Mouse (Mus musculus) midbrain, postnatal 0 days (tissue): ENCODE results near the gene Slc9b1. TPM values are rescaled to one million over a fixed set of nuclear protein-coding genes. Genes with fewer than 3 reads are reported as not detected.

Experiments
- ATAC-seq: fragments of 200-750 bp; cut with Nextera tagmentation; 2 replicates; pipeline ENCODE4 v1.8.0; 2017; ENCODE audit warnings: moderate number of reproducible peaks, mild to moderate bottlenecking, moderate TSS enrichment, moderate library complexity; ENCODE audit not compliant: low FRiP score
- DNase-seq: peaks from one replicate; pipeline ENCODE4 v3.0.0-alpha.2; 2015; ENCODE audit warnings: low spot score
- H3K27ac ChIP-seq: fragments of 300-500 bp; sonication (generic); 2 replicates; pipeline ENCODE4 v1.5.1; 2014; ENCODE audit warnings: low read depth, mild to moderate bottlenecking, low read length, mixed read lengths
- H3K27me3 ChIP-seq: fragments of 300-500 bp; sonication (generic); 2 replicates; pipeline ENCODE4 v1.6.1; 2014; ENCODE audit warnings: low read length, control low read depth, mixed read lengths; ENCODE audit not compliant: insufficient read depth
- H3K36me3 ChIP-seq: fragments of 300-500 bp; sonication (generic); 2 replicates; pipeline ENCODE4 v1.6.1; 2014; ENCODE audit warnings: low read length, control low read depth, mixed read lengths; ENCODE audit not compliant: insufficient read depth
- H3K4me1 ChIP-seq: fragments of 300-500 bp; sonication (generic); 2 replicates; pipeline ENCODE4 v1.6.1; 2014; ENCODE audit warnings: mild to moderate bottlenecking, control low read depth, antibody characterized with exemption, low read length, mixed read lengths; ENCODE audit not compliant: insufficient read depth
- H3K4me2 ChIP-seq: fragments of 300-500 bp; sonication (generic); 2 replicates; pipeline ENCODE4 v1.6.1; 2014; ENCODE audit warnings: low read depth, mild to moderate bottlenecking, low read length, mixed read lengths; ENCODE audit not compliant: poor library complexity, severe bottlenecking
- H3K4me3 ChIP-seq: fragments of 300-500 bp; sonication (generic); 2 replicates; pipeline ENCODE4 v1.5.1; 2014; ENCODE audit warnings: low read depth, mild to moderate bottlenecking, low read length, moderate library complexity
- H3K9ac ChIP-seq: fragments of 300-500 bp; sonication (generic); replicated peaks from 2 replicates; pipeline ENCODE4 v1.6.1; 2014; ENCODE audit warnings: mild to moderate bottlenecking, low read length, moderate library complexity, mixed read lengths; ENCODE audit not compliant: poor library complexity, severe bottlenecking
- H3K9me3 ChIP-seq: fragments of 300-500 bp; sonication (generic); 2 replicates; pipeline ENCODE4 v1.6.1; 2016; ENCODE audit warnings: low read length, control low read depth
- CTCF ChIP-seq: IDR thresholded peaks from 2 replicates; pipeline ENCODE4 v1.5.1; 2016; ENCODE audit warnings: antibody characterized with exemption, mild to moderate bottlenecking
- WGBS: fragments of 180-500 bp; shearing (Covaris S2); extraction: QIAGEN DNeasy Blood & Tissue Kit; methylation state at CpG from one replicate; pipeline ENCODE4 v1.1.7; 2014; 5-methylcytosine and 5-hydroxymethylcytosine counted together
- polyA plus RNA-seq: library from polyadenylated mRNA; unstranded; fragments of >200 nt; fragmentation: Nextera tagmentation; extraction: Ambion mirVana; gene quantifications from 2 replicates; pipeline ENCODE4 v1.2.1, GENCODE M21; 2015
- total RNA-seq: library from RNA; depleted of rRNA; stranded (reverse); fragments of >200 nt; gene quantifications from 2 replicates; pipeline ENCODE4 v1.2.3, GENCODE M21; 2014

The Slc9b1 gene
- total and polyA plus RNA-seq, 2 experiments from 2014 or later, result not detected

GRCm38 (mm10) chr3:135312916-135313491 lies 34.8 kb upstream of the Slc9b1 start:
- DNase-seq (no peak), ATAC-seq (no peak)
- Histone ChIP-seq H3K4me1 (no peaks in the 10 kb centered on the region), H3K4me3 (no peak overlapping the region), H3K27me3 (no peaks in the 10 kb centered on the region), H3K4me2 (no peak overlapping the region), H3K27ac (no peak overlapping the region), H3K9me3 (no peaks in the 10 kb centered on the region), H3K36me3 (no peaks in the 10 kb centered on the region), H3K9ac (no peak overlapping the region)
- no peak for TF ChIP-seq CTCF
- 3% methylated on average over 2 of the region's 2 CpGs for WGBS

DNA sequence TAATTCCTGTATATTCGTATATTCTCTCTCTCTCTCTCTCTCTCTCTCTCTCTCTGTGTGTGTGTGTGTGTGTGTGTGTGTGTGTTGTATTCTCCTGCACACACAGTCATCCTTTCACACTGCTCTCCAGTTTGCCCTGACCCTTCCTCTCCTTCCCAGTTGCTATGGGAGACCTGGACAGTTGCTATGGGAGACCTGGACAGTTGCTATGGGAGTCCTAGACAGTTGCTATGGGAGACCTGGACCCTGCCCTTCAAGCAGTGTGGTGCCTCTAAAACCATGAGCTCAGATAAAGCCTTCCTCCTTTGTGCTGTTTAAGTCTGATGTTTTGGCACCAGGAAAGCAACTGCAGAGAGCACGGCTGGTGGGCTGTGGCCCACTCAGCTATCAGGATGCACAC lies 34.1 kb upstream of the Slc9b1 start:
- H3K27me3 ChIP-seq, result no peaks in the 10 kb centered on the region
- ATAC-seq (peak; percentile 83), DNase-seq (no peak)
- no peak overlapping the region for H3K4me3 ChIP-seq
- H3K27ac ChIP-seq, result no peak overlapping the region
- no peaks in the 10 kb centered on the region for H3K4me1 ChIP-seq
- no peak for TF ChIP-seq CTCF
- whole genome bisulfite sequencing, result 21% methylated on average over 2 of the region's 2 CpGs
- H3K9ac ChIP-seq, result no peak overlapping the region
- H3K36me3 ChIP-seq, result no peaks in the 10 kb centered on the region
- no peak overlapping the region for H3K4me2 ChIP-seq
- no peaks in the 10 kb centered on the region for H3K9me3 ChIP-seq

- no peaks in the 10 kb centered on the region for H3K9me3 ChIP-seq
- no peak; the same call in 1 of the 2 replicates for ATAC-seq
- H3K36me3 ChIP-seq, result no peaks in the 10 kb centered on the region
- no peak overlapping the region for H3K27ac ChIP-seq
- H3K4me3 ChIP-seq, result no peak overlapping the region
- H3K4me2 ChIP-seq, result no peak overlapping the region
- DNase-seq, result peak; percentile 41
- no peaks in the 10 kb centered on the region for H3K27me3 ChIP-seq
- H3K9ac ChIP-seq, result no peak overlapping the region
- 70% methylated on average over 2 of the region's 2 CpGs for WGBS
- no peak for TF ChIP-seq CTCF
- no peaks in the 10 kb centered on the region for H3K4me1 ChIP-seq
Observed at GRCm38 (mm10) chr3:135314811-135315210, 33.0 kb upstream of the Slc9b1 start.

DNA sequence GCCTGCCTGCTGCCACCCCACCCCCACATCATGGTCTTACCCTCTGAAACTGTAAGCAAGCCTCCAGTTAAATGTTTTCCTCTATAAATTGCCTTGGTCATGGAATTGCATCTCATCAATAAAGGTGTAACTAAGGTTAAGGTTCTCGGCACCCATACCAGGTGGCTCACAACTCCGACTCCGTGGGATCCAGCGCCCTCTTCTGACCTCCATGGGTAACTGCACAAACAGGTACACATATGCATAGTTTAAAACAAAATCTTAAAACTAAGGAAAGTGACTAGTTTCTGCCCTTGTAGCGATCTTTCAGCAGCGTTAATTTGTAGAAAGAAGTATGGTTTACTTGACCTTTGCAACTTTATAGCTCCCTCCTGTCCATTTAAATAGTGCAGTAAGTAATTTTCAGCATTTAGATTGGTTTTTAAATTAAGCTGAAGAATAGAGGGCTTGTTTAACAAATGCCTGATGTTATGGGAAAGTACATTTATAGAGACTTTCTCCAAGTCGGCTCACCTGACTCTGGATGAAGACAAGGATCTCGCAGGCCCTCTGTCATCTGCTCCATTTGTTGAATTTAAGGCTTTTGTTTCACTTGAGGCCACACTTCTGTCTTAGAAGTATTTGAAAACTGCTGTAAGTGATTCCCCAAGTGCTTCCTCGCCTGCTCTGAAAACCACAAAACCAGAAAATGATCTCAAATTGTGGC lies 32.0 kb upstream of the Slc9b1 start:
- H3K4me2 ChIP-seq, result no peak overlapping the region
- no peak overlapping the region for H3K4me3 ChIP-seq
- no peaks in the 10 kb centered on the region for H3K9me3 ChIP-seq
- DNase-seq (no peak), ATAC-seq (no peak)
- 90% methylated on average over 9 of the region's 9 CpGs for WGBS
- H3K4me1 ChIP-seq, result no peaks in the 10 kb centered on the region
- H3K36me3 ChIP-seq, result no peaks in the 10 kb centered on the region
- H3K27me3 ChIP-seq, result no peaks in the 10 kb centered on the region
- H3K27ac ChIP-seq, result no peak overlapping the region
- no peak overlapping the region for H3K9ac ChIP-seq
- TF ChIP-seq CTCF, result no peak

DNA sequence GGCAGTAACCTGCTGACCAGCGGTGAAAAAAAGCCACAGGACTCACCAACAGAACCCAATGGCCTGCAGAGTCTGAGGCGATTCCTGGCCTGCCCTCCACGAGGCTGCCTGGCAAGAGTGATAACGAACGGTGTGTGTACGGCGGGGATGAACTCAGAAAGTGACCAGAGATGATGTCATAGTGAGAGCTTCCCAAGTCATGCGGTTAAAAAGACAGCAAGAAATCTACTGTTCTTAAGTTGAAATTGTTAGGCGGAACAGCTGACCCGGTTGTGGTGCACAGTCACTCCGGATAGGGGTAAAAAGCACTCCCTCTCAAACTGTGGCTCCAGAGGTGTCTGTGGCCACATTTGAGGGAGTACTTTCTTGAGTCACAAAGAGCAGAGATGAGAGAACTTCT lies 29.5 kb upstream of the Slc9b1 start:
- DNase-seq (no peak), ATAC-seq (no peak)
- Histone ChIP-seq H3K4me3 (no peak overlapping the region), H3K4me2 (no peak overlapping the region), H3K27me3 (no peaks in the 10 kb centered on the region), H3K9ac (no peak overlapping the region), H3K27ac (no peak overlapping the region), H3K36me3 (no peaks in the 10 kb centered on the region), H3K9me3 (no peaks in the 10 kb centered on the region), H3K4me1 (no peaks in the 10 kb centered on the region)
- 89% methylated on average over 11 of the region's 11 CpGs for WGBS
- no peak for TF ChIP-seq CTCF

DNA sequence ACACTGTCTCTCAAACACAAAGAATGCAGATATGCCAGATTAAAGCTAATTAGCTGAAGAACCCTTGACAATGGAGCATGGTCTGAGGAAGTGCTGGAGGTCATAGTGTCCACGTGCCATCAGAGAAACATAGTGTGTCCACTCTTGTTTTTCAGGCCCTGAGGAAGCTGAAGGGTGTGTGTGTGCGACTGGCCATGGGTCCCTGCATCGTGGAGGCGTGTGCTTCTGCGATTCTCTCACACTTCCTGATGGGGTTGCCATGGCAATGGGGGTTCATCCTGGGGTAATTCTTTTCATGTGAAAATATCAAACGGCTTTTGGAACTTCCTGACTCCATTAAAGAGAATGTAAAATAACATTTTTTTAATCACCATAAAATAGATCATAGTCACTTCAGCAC lies 23.5 kb upstream of the Slc9b1 start:
- no peak for TF ChIP-seq CTCF
- ATAC-seq (peak; percentile 67), DNase-seq (no peak)
- 14% methylated on average over 6 of the region's 6 CpGs for WGBS
- Histone ChIP-seq H3K36me3 (no peaks in the 10 kb centered on the region), H3K27me3 (no peaks in the 10 kb centered on the region), H3K27ac (no peak overlapping the region), H3K9me3 (no peaks in the 10 kb centered on the region), H3K4me3 (no peak overlapping the region), H3K4me2 (no peak overlapping the region), H3K4me1 (no peaks in the 10 kb centered on the region), H3K9ac (no peak overlapping the region)
